Mouse (Mus musculus) c-Kit-negative CD71-positive TER-119-positive erythroid progenitor cells, embryonic 14.5 days (primary cell): ENCODE data around the gene Lysmd3.
A peak's percentile ranks its signal among the peaks of the same experiment; 100 is the strongest.
"Not testable (repeated sequence)": the region's sequence is repeated elsewhere in the genome, so short reads cannot be mapped to it uniquely, and the experiment has no call there.

ENCODE experiments used
- DNase-seq: peaks from one replicate; pipeline ENCODE4 v3.0.0-alpha.2; 2013; ENCODE audit warnings: low read depth, low spot score

Gene Lysmd3

GRCm38 (mm10) chr13:81657351-81658052 is at the start of gene Lysmd3:
TSS of gene Lysmd3 (plus strand) at chr13:81657663.
- DNase-seq: peak; percentile 85

- no peak for DNase-seq
Observed at GRCm38 (mm10) chr13:81610349-81610748, 47.1 kb upstream of the Lysmd3 start.

GRCm38 (mm10) chr13:81627861-81628260 is 29.6 kb upstream of the Lysmd3 start:
- DNase-seq: not testable (repeated sequence)

DNA sequence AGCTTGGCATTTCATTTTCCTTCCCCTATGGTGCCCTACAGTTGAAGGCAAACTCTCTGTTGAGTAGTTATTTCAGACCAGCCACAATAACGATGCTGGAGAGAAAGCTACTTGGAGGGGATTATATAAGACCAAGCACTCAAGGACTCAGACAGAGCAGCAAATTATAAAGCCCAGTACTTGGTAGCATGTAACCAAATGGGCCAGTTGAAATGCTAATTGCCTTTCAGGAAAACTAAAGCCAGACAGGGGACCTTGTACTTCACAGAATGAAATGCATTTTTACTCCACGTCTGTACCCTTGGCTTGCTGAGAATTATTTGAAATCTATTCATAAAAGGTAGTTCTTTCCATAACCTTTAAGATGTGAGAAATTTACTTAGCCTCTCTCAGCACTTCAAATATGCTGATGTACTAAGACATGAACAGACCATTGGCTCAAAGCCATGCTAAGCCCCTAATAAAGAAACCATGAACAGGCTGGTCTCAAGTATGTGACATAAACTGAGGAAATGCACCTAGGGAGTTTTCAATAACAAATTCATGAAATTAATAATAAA is 28.8 kb upstream of the Lysmd3 start:
- no peak for DNase-seq

GRCm38 (mm10) chr13:81629395-81629794 is 28.1 kb upstream of the Lysmd3 start:
- no peak for DNase-seq

- no peak for DNase-seq
Observed at GRCm38 (mm10) chr13:81630566-81630965, 26.9 kb upstream of the Lysmd3 start.

GRCm38 (mm10) chr13:81632720-81633415 is 24.6 kb upstream of the Lysmd3 start, which contains the start of gene Adgrv1:
TSS of gene Adgrv1 (minus strand) at chr13:81633154.
- DNase-seq: no peak

DNA sequence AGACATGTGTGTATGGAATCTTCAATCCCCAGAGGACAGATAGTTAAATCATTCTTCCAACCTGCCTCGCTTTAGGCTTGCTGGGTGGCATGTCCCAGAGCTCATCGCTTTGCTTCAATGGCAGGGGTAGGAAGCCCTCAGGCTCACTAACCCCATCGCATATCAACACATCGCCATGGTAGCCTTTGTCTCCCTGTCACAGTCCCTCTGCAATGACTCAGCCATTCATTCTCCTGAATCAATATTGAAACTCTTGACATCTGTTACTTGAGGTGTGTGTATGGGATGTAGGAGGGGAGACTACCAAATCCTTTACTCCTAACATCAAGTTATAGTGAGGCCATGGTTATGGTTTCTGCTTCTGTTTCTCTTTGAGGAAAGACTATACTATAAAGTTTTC is 17.8 kb upstream of the Lysmd3 start:
- no peak for DNase-seq

DNA sequence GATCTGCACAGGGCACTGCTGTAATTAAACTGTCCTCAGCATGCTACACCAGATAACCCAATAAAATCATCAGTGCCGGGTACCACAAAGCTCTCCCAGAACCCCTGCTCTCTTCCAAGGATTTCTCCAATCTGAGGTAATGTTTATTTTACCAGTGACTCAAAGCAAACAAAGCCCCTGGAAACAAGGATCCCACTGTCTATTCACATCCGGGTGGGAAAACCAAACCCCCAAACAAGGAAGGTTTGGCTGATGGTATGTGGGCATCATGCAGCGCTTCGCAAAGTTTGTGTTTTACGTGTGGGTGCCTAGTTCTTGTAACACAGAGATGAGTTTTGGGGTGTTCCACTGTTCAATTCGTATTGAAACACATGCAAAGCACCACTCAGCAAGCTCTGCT is 16.6 kb upstream of the Lysmd3 start:
- DNase-seq: no peak

GRCm38 (mm10) chr13:81641289-81642045 is 16.0 kb upstream of the Lysmd3 start:
- DNase-seq: peak; percentile 65

- DNase-seq: no peak
Observed at GRCm38 (mm10) chr13:81642491-81643149, 14.8 kb upstream of the Lysmd3 start.

DNA sequence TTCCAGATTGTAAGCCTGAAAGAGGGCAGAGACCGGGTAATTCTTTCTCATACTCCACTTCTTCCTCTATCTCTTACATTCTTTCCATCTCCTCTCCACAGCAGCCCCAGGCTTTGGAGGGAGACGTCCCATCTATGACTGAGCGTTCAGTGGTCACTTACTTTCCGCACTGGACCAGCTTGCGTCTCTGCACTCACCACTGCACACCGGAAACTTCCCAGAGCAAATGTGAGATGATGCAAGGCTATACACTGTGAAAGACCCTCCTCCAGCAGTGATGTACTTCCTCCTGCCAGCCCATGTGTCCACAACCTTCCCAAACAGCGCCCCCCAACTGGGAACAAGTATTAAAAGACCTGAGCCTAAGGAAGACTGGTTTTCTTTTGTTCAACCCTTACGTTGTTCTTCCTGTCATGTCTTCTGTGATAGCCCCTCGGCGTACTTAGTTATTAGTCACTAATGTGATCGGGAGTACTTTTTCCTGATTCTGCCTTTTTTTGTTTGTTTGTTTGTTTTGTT is 13.4 kb upstream of the Lysmd3 start:
- no peak for DNase-seq

DNA sequence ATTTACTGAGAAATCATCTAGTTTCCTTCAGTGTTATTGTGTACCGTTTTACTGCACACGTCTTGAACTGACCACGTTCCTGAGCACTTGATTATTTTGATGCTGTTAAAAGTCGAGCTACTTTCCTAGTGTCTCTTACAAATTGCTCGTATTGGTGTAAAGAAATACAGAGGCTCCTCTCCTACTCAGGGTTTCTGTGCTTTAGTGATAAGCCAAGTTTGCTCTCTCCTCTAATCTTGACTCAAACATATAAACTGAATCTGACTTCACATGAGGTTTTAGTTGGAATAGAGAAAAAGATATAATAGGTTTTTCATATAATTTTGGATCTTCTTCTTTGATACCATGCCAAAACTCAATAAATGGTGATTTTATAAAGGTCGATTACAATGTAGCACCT is 11.1 kb upstream of the Lysmd3 start:
- DNase-seq: no peak

DNA sequence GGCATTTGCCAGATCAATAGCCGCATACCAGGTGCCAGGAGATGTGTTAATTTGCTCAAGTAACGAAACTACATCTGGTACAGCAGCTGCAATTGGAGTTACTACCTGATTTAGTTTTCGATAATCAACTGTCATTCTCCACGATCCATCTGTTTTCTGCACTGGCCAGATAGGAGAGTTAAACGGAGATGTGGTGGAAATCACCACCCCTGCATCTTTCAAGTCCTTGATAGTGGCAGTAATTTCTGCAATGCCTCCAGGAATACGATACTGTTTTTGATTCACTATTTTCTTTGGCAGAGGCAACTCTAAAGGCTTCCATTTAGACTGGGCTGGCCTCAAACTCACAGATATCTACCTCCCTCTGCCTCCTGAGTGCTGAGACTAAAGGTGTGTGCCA is 7.1 kb upstream of the Lysmd3 start:
- not testable (repeated sequence) for DNase-seq

DNA sequence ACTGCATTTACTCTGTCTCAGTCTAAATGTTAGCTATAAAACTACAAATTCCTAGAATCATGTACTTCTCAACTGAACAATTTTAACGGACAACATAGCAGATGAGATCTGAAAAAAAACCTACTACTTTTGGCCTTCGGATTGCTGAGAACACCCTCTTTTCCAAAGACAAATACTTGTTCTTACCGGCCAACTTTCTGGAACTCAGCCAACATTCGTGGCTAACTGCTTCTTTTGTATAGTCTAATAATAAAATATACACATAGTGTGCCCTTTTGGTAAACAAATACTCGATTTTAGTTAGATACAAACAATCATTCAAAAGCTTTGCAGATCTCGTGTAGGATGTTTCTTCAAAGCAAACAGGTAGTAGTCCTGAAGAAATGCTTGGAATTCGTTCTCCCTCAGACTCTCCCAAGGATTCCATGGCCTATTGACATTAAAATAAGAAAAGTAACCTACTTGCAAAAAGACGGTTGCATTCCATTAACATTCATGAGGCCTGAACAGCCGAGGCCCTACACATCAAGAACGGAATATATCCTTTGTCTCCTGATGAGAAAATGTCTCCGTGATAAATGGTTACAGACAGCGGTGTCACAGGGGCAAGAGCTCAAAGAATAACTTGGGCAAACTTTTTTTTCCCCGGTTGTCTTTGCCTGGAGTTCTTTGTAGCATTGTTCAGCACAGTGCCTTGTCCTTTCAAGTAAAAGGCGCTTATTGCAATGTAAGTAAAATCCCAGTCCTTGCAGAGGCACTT is 1.2 kb upstream of the Lysmd3 start:
- no peak for DNase-seq

GRCm38 (mm10) chr13:81657008-81657350 is 484 bp upstream of the Lysmd3 start:
- no peak for DNase-seq

- DNase-seq: no peak
Observed at GRCm38 (mm10) chr13:81658053-81658752, 740 bp downstream of the Lysmd3 start.

DNA sequence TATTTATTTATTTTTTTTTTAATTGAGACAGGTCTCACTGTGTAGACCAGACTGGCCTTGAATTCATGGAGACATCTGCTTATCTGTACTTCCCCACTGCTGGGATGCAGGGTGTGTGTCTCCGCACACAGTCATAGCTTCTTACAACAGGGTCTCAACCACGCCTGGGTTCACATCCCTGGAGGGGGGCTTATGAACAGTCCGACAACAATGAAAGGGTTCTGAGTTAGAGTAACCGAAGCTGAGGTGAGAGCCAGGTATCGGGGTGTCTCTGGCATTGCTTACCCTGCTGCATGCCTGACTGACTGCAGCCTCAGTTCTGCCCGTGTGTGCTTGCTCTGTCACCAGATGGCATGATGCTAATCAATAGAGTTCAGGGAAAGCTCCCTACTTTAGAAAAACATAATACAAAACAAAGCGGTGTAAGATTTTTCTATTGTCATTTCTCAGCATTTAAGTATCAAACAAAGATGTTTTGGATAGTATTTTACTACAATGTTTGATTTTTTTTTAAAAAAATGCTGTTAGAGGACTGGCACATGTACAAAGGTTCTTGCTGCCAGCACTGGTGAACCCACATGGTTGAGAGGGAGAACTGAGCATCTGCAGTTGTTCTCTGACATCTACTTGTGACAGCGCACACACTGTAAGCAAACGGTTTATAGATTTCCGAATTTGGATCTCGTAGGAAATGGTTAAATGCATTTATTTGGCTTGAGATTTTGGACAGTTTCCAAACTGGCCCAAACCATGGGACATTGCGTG is 6.3 kb downstream of the Lysmd3 start:
- DNase-seq: no peak

DNA sequence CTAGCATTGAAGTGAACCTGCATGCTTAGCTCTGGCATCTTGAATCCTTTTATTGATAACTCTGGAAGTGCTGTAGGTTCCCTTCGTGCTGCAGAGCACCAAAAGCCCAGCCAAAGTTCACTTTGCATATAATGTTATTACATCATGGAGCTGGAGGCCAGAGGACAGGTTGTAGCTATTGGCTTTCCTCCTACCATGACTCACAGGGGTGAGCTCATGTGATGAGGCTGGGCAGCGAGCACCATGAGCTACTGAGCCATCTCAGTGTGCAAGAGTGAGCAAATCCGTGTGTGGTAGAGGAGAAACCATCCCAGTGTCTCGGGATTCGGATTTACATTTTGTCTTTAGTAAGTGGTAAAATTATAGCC is 6.9 kb downstream of the Lysmd3 start:
- DNase-seq: no peak
